Mouse (Mus musculus): ENCODE measurements around the gene Phf21a. TPM values are rescaled to one million over a fixed set of nuclear protein-coding genes. Genes with fewer than 3 reads are reported as not detected.

Phf21a gene
- total and polyA plus RNA-seq, 3 experiments = 26.4 to 30.2 (median 27.6) TPM

GRCm38 (mm10) chr2:92353402-92353801 lies 260.5 kb downstream of the Phf21a start:
- H3K79me2 ChIP-seq (replicated peaks; ENCODE audit: control insufficient read depth, insufficient read depth, low read length) = no peaks in the 10 kb centered on the region
- no peaks in the 10 kb centered on the region for H3K27me3 ChIP-seq (ENCODE audit: control insufficient read depth, insufficient read depth, low read length)
- intact Hi-C loops (cut with DNase I) = no loop called here
- TF ChIP-seq CTCF (IDR thresholded peaks at IDR 0.05) (no peak), POLR2A (IDR thresholded peaks at IDR 0.05; ENCODE audit: insufficient read depth, low read depth, low read length) (no peak), EP300 (IDR thresholded peaks at IDR 0.05; ENCODE audit: insufficient read depth, low read depth, low read length) (no peak)
- WGBS = 73% methylated on average over 5 of the region's 5 CpGs
- H3K9ac ChIP-seq (ENCODE audit: low read depth, low read length) = no peak overlapping the region
- no peak overlapping the region for H3K4me3 ChIP-seq
- H3K36me3 ChIP-seq (ENCODE audit: control insufficient read depth, insufficient read depth, low read length) = no peaks in the 10 kb centered on the region
- no peak overlapping the region; the same call in 1 of the 2 replicates for H3K27ac ChIP-seq
- H3K4me1 ChIP-seq (ENCODE audit: control insufficient read depth, insufficient read depth, low read length) = peaks cover 6% of the 10 kb centered on the region
- no peak for DNase-seq

GRCm38 (mm10) chr2:92354224-92354623 lies 261.3 kb downstream of the Phf21a start:
- intact Hi-C loops (cut with DNase I) = no loop called here
- H3K79me2 ChIP-seq (replicated peaks; ENCODE audit: control insufficient read depth, insufficient read depth, low read length) = no peaks in the 10 kb centered on the region
- peaks cover 6% of the 10 kb centered on the region for H3K4me1 ChIP-seq (ENCODE audit: control insufficient read depth, insufficient read depth, low read length)
- TF ChIP-seq EP300 (IDR thresholded peaks at IDR 0.05; ENCODE audit: insufficient read depth, low read depth, low read length) (no peak), POLR2A (IDR thresholded peaks at IDR 0.05; ENCODE audit: insufficient read depth, low read depth, low read length) (no peak), CTCF (IDR thresholded peaks at IDR 0.05) (no peak)
- no peak overlapping the region for H3K9ac ChIP-seq (ENCODE audit: low read depth, low read length)
- H3K36me3 ChIP-seq (ENCODE audit: control insufficient read depth, insufficient read depth, low read length) = peaks cover 2% of the 10 kb centered on the region
- no peak overlapping the region for H3K4me3 ChIP-seq
- peak overlapping the region; percentile 16; the same call in 1 of the 2 replicates for H3K27ac ChIP-seq
- H3K27me3 ChIP-seq (ENCODE audit: control insufficient read depth, insufficient read depth, low read length) = no peaks in the 10 kb centered on the region
- no peak for DNase-seq
- 39% methylated on average over 6 of the region's 6 CpGs for WGBS

GRCm38 (mm10) chr2:92359301-92359700 lies 266.4 kb downstream of the Phf21a start:
- H3K79me2 ChIP-seq (replicated peaks; ENCODE audit: control insufficient read depth, insufficient read depth, low read length) = no peaks in the 10 kb centered on the region
- TF ChIP-seq POLR2A (IDR thresholded peaks at IDR 0.05; ENCODE audit: insufficient read depth, low read depth, low read length) (no peak), EP300 (IDR thresholded peaks at IDR 0.05; ENCODE audit: insufficient read depth, low read depth, low read length) (no peak), CTCF (IDR thresholded peaks at IDR 0.05) (no peak)
- peak in 1 of 2 experiments; percentile 26 for DNase-seq
- peaks cover 2% of the 10 kb centered on the region for H3K36me3 ChIP-seq (ENCODE audit: control insufficient read depth, insufficient read depth, low read length)
- intact Hi-C loops (cut with DNase I) = no loop called here
- H3K27me3 ChIP-seq (ENCODE audit: control insufficient read depth, insufficient read depth, low read length) = no peaks in the 10 kb centered on the region
- H3K27ac ChIP-seq = no peak overlapping the region
- H3K9ac ChIP-seq (ENCODE audit: low read depth, low read length) = no peak overlapping the region
- no peaks in the 10 kb centered on the region for H3K4me1 ChIP-seq (ENCODE audit: control insufficient read depth, insufficient read depth, low read length)
- H3K4me3 ChIP-seq = no peak overlapping the region
- WGBS = 54% methylated on average over 2 of the region's 2 CpGs

GRCm38 (mm10) chr2:92360186-92360823 lies 267.4 kb downstream of the Phf21a start:
- H3K27ac ChIP-seq = no peak overlapping the region
- H3K9ac ChIP-seq (ENCODE audit: low read depth, low read length) = no peak overlapping the region
- peaks cover 2% of the 10 kb centered on the region for H3K36me3 ChIP-seq (ENCODE audit: control insufficient read depth, insufficient read depth, low read length)
- H3K79me2 ChIP-seq (replicated peaks; ENCODE audit: control insufficient read depth, insufficient read depth, low read length) = no peaks in the 10 kb centered on the region
- H3K4me3 ChIP-seq = no peak overlapping the region
- no peaks in the 10 kb centered on the region for H3K27me3 ChIP-seq (ENCODE audit: control insufficient read depth, insufficient read depth, low read length)
- no peak for TF ChIP-seq EP300 (IDR thresholded peaks at IDR 0.05; ENCODE audit: insufficient read depth, low read depth, low read length)
- no peak for TF ChIP-seq CTCF (IDR thresholded peaks at IDR 0.05)
- TF ChIP-seq POLR2A (IDR thresholded peaks at IDR 0.05; ENCODE audit: insufficient read depth, low read depth, low read length) = no peak
- intact Hi-C loops (cut with DNase I) = no loop called here
- WGBS = 84% methylated on average over 25 of the region's 25 CpGs
- DNase-seq = no peak
- no peaks in the 10 kb centered on the region for H3K4me1 ChIP-seq (ENCODE audit: control insufficient read depth, insufficient read depth, low read length)

- 49% methylated on average over 12 of the region's 12 CpGs for WGBS
- TF ChIP-seq EP300 (IDR thresholded peaks at IDR 0.05; ENCODE audit: insufficient read depth, low read depth, low read length) (no peak), CTCF (IDR thresholded peaks at IDR 0.05) (no peak), POLR2A (IDR thresholded peaks at IDR 0.05; ENCODE audit: insufficient read depth, low read depth, low read length) (no peak)
- no peaks in the 10 kb centered on the region for H3K79me2 ChIP-seq (replicated peaks; ENCODE audit: control insufficient read depth, insufficient read depth, low read length)
- H3K36me3 ChIP-seq (ENCODE audit: control insufficient read depth, insufficient read depth, low read length) = peaks cover 2% of the 10 kb centered on the region
- no peak overlapping the region for H3K4me3 ChIP-seq
- no peaks in the 10 kb centered on the region for H3K4me1 ChIP-seq (ENCODE audit: control insufficient read depth, insufficient read depth, low read length)
- intact Hi-C loops (cut with DNase I) = no loop called here
- no peak overlapping the region for H3K9ac ChIP-seq (ENCODE audit: low read depth, low read length)
- H3K27ac ChIP-seq = no peak overlapping the region
- DNase-seq = no peak
- no peaks in the 10 kb centered on the region for H3K27me3 ChIP-seq (ENCODE audit: control insufficient read depth, insufficient read depth, low read length)
Observed at GRCm38 (mm10) chr2:92360893-92361292, 268.0 kb downstream of the Phf21a start.

- Histone ChIP-seq H3K79me2 (replicated peaks; ENCODE audit: control insufficient read depth, insufficient read depth, low read length) (no peaks in the 10 kb centered on the region), H3K36me3 (ENCODE audit: control insufficient read depth, insufficient read depth, low read length) (peaks cover 2% of the 10 kb centered on the region), H3K27ac (no peak overlapping the region), H3K9ac (ENCODE audit: low read depth, low read length) (no peak overlapping the region), H3K27me3 (ENCODE audit: control insufficient read depth, insufficient read depth, low read length) (no peaks in the 10 kb centered on the region), H3K4me3 (no peak overlapping the region), H3K4me1 (ENCODE audit: control insufficient read depth, insufficient read depth, low read length) (no peaks in the 10 kb centered on the region)
- intact Hi-C loops (cut with DNase I) = no loop called here
- TF ChIP-seq CTCF (IDR thresholded peaks at IDR 0.05) = no peak
- no peak for TF ChIP-seq EP300 (IDR thresholded peaks at IDR 0.05; ENCODE audit: insufficient read depth, low read depth, low read length)
- TF ChIP-seq POLR2A (IDR thresholded peaks at IDR 0.05; ENCODE audit: insufficient read depth, low read depth, low read length) = no peak
- WGBS = 82% methylated on average over 8 of the region's 8 CpGs
- DNase-seq = no peak
Observed at GRCm38 (mm10) chr2:92361795-92362194, 268.9 kb downstream of the Phf21a start.
